Mouse (Mus musculus) erythroblast, embryonic 14.5 days (primary cell): ENCODE data around the gene Lrig2. TPM values are rescaled to one million over a fixed set of nuclear protein-coding genes. Genes with fewer than 3 reads are reported as not detected.

Experiments used
- H3K27me3 ChIP-seq: 2 replicates; pipeline ENCODE4 v1.6.1; 2012; ENCODE audit warnings: inconsistent platforms; ENCODE audit not compliant: control insufficient read depth
- H3K36me3 ChIP-seq: 2 replicates; pipeline ENCODE4 v1.6.1; 2012; ENCODE audit warnings: mild to moderate bottlenecking, inconsistent platforms; ENCODE audit not compliant: control insufficient read depth
- H3K4me1 ChIP-seq: 2 replicates; pipeline ENCODE4 v1.6.1; 2012; ENCODE audit warnings: inconsistent platforms; ENCODE audit not compliant: control insufficient read depth
- H3K4me3 ChIP-seq: replicated peaks from 2 replicates; pipeline ENCODE3; 2012; ENCODE audit warnings: moderate library complexity, mild to moderate bottlenecking, inconsistent platforms
- H3K9me3 ChIP-seq: 2 replicates; pipeline ENCODE4 v1.6.1; 2012; ENCODE audit warnings: low read length, inconsistent platforms, mixed read lengths; ENCODE audit not compliant: control insufficient read depth
- GATA1 ChIP-seq: IDR thresholded peaks from 2 replicates; pipeline ENCODE4 v1.6.1; 2012; ENCODE audit warnings: low read length, inconsistent platforms, mixed read lengths
- TAL1 ChIP-seq: IDR thresholded peaks from 3 replicates; pipeline ENCODE4 v1.6.1; 2012; ENCODE audit warnings: low read length, inconsistent platforms, mixed read lengths
- polyA plus RNA-seq: library from polyadenylated mRNA; stranded (reverse); fragments of >175 nt; gene quantifications from 2 replicates; pipeline ENCODE4 v1.2.3, GENCODE M21; 2012

Lrig2 gene
- polyA plus RNA-seq, 1 experiment: 0.19 TPM

GRCm38 (mm10) chr3:104469421-104469820, 42.3 kb downstream of the Lrig2 start:
- H3K27me3 ChIP-seq: no peaks in the 10 kb centered on the region
- no peaks in the 10 kb centered on the region for H3K4me1 ChIP-seq
- H3K4me3 ChIP-seq: no peak overlapping the region
- TF ChIP-seq GATA1: no peak
- TF ChIP-seq TAL1: no peak
- peaks cover 26% of the 10 kb centered on the region for H3K36me3 ChIP-seq
- H3K9me3 ChIP-seq: no peaks in the 10 kb centered on the region

- no peaks in the 10 kb centered on the region for H3K27me3 ChIP-seq
- peaks cover 81% of the 10 kb centered on the region for H3K36me3 ChIP-seq
Measured at GRCm38 (mm10) chr3:104461226-104461625, 50.5 kb downstream of the Lrig2 start.

GRCm38 (mm10) chr3:104458588-104458987, 53.1 kb downstream of the Lrig2 start:
- Histone ChIP-seq H3K4me3 (no peak overlapping the region), H3K36me3 (peaks cover 67% of the 10 kb centered on the region), H3K27me3 (no peaks in the 10 kb centered on the region), H3K4me1 (no peaks in the 10 kb centered on the region), H3K9me3 (no peaks in the 10 kb centered on the region)
- TF ChIP-seq GATA1 (no peak), TAL1 (no peak)

More at GRCm38 (mm10) chr3:104461226-104461625, 50.5 kb downstream of the Lrig2 start:
- no peaks in the 10 kb centered on the region for H3K9me3 ChIP-seq
- H3K4me1 ChIP-seq: no peaks in the 10 kb centered on the region
- no peak overlapping the region for H3K4me3 ChIP-seq
- no peak for TF ChIP-seq GATA1
- TF ChIP-seq TAL1: no peak

- no peak for TF ChIP-seq GATA1
- TF ChIP-seq TAL1: no peak
Measured at GRCm38 (mm10) chr3:104455506-104456275, 56.0 kb downstream of the Lrig2 start.

GRCm38 (mm10) chr3:104447240-104447639, 64.5 kb downstream of the Lrig2 start:
- Histone ChIP-seq H3K36me3 (no peaks in the 10 kb centered on the region), H3K4me1 (no peaks in the 10 kb centered on the region), H3K27me3 (no peaks in the 10 kb centered on the region), H3K4me3 (no peak overlapping the region), H3K9me3 (no peaks in the 10 kb centered on the region)
- TF ChIP-seq TAL1 (no peak), GATA1 (no peak)

More at GRCm38 (mm10) chr3:104455506-104456275, 56.0 kb downstream of the Lrig2 start:
- Histone ChIP-seq H3K27me3 (no peaks in the 10 kb centered on the region), H3K4me3 (no peak overlapping the region), H3K4me1 (no peaks in the 10 kb centered on the region), H3K36me3 (peaks cover 46% of the 10 kb centered on the region), H3K9me3 (no peaks in the 10 kb centered on the region)

GRCm38 (mm10) chr3:104446689-104447088, 65.0 kb downstream of the Lrig2 start:
- H3K36me3 ChIP-seq: no peaks in the 10 kb centered on the region
- no peak for TF ChIP-seq TAL1
- no peak for TF ChIP-seq GATA1
- H3K4me3 ChIP-seq: no peak overlapping the region
- no peaks in the 10 kb centered on the region for H3K27me3 ChIP-seq
- no peaks in the 10 kb centered on the region for H3K9me3 ChIP-seq
- peaks cover 2% of the 10 kb centered on the region; the same call in 1 of the 2 replicates for H3K4me1 ChIP-seq

GRCm38 (mm10) chr3:104445576-104445975, 66.1 kb downstream of the Lrig2 start:
- Histone ChIP-seq H3K9me3 (no peaks in the 10 kb centered on the region), H3K36me3 (no peaks in the 10 kb centered on the region), H3K4me3 (no peak overlapping the region), H3K27me3 (no peaks in the 10 kb centered on the region), H3K4me1 (peaks cover 2% of the 10 kb centered on the region; the same call in 1 of the 2 replicates)
- TF ChIP-seq GATA1: no peak
- no peak for TF ChIP-seq TAL1

- TF ChIP-seq TAL1: no peak
- TF ChIP-seq GATA1: no peak
- no peaks in the 10 kb centered on the region for H3K27me3 ChIP-seq
- H3K4me3 ChIP-seq: no peak overlapping the region
- H3K4me1 ChIP-seq: peaks cover 2% of the 10 kb centered on the region; the same call in 1 of the 2 replicates
- H3K36me3 ChIP-seq: no peaks in the 10 kb centered on the region
- no peaks in the 10 kb centered on the region for H3K9me3 ChIP-seq
Measured at GRCm38 (mm10) chr3:104444946-104445460, 66.7 kb downstream of the Lrig2 start.

GRCm38 (mm10) chr3:104444082-104444481, 67.6 kb downstream of the Lrig2 start:
- Histone ChIP-seq H3K4me3 (no peak overlapping the region), H3K4me1 (peaks cover 2% of the 10 kb centered on the region; the same call in 1 of the 2 replicates), H3K27me3 (no peaks in the 10 kb centered on the region), H3K9me3 (no peaks in the 10 kb centered on the region), H3K36me3 (no peaks in the 10 kb centered on the region)
- TF ChIP-seq GATA1: no peak
- TF ChIP-seq TAL1: no peak
